Mouse (Mus musculus): ENCODE results near the gene Rnf135.

GRCm38 (mm10) chr11:80208860-80209800 is 25.5 kb downstream of the Rnf135 start, which contains the start of gene Rhot1:
- TF ChIP-seq TAL1 (IDR thresholded peaks at IDR 0.05; ENCODE audit: low read length) = no peak
- TF ChIP-seq GATA1 (IDR thresholded peaks at IDR 0.05; ENCODE audit: low read length) = no peak
